Mouse (Mus musculus): ENCODE results near the gene Bhlhe40. TPM values are rescaled to one million over a fixed set of nuclear protein-coding genes. Genes with fewer than 3 reads are reported as not detected.

Gene Bhlhe40
- polyA plus RNA-seq, 1 experiment from 2014 or later, result 4.4 TPM

DNA sequence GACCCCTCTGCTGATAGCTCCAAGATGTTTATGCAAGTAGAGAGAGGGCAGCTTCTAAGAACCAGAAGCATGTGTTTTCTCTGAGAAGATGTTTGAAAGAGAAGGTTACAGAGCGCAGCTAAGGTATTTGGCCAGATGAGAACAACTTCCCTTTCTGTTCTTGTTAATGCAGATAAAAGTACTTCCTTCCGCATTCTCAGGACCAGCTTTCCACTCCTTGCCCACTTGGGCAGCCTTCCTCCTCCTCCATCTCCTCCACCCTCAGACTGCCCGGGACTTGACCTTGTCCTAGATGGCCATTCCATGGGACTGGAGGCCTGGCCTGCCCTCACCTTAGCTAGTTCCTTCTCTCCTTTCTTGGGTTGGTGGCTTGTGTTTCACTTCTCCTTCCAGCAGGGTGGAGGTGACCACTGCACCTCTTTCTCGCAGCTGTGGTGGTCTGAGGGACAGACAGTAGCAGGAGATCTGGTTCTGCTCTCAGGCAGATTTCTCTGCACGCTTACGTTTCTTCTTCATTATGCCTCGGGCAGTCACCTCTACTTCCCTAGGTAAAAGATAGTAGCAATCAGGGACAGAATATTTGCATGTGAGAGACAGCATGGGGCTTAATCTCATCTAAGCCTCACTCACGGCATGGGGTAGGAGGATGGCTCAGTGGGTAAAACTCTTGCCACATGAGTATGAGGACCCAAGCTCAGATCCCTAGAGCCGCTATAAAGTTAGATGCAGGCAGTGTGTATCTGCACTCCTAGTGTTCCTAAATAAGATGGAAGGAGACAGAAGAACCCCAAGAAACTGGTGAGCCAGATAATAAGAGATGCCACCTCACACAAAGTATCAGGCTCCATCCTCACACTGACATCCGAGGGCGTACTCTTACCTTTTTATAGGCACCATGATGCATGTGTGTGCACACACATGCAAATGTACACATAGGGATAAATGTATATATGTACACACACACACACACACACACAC lies 35.7 kb downstream of the Bhlhe40 start:
- Histone ChIP-seq H3K27me3 (ENCODE audit: control insufficient read depth, insufficient read depth, low read length) (no peaks in the 10 kb centered on the region), H3K36me3 (ENCODE audit: control insufficient read depth, insufficient read depth, low read length) (no peaks in the 10 kb centered on the region), H3K27ac (ENCODE audit: low read depth, low read length) (no peak overlapping the region), H3K9me3 (ENCODE audit: control insufficient read depth, low read length) (no peaks in the 10 kb centered on the region), H3K4me2 (ENCODE audit: low read depth, low read length) (no peak overlapping the region), H3K9ac (replicated peaks; ENCODE audit: low read depth, low read length) (no peak overlapping the region), H3K4me3 (ENCODE audit: low read depth, low read length) (no peak overlapping the region), H3K4me1 (ENCODE audit: control insufficient read depth, insufficient read depth, low read length) (0 out of 2 replicates have a peak, but pooled peaks cover 5% of the 10 kb centered on the region)
- no peak for ATAC-seq (ENCODE audit: low read depth)
- WGBS, result 88% methylated on average over 11 of the region's 11 CpGs

DNA sequence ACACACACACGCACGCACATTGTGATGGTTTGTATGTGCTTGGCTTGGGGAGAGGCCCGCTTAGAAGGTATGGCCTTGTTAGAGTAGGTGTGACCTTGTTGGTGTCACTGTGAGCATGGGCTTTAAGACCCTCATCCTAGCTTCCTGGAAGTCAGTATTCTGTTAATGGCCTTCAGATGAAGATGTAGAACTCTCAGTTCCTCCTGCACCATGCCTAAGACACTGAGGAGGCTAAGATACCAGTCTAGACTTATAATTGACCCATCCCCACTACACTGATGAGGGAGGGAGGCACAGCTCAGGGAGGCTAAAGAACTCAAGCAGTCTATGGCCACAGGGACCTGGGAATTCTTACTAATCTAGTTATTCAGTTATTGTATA lies 36.4 kb downstream of the Bhlhe40 start:
- Histone ChIP-seq H3K4me1 (ENCODE audit: control insufficient read depth, insufficient read depth, low read length) (0 out of 2 replicates have a peak, but pooled peaks cover 5% of the 10 kb centered on the region), H3K9me3 (ENCODE audit: control insufficient read depth, low read length) (no peaks in the 10 kb centered on the region), H3K36me3 (ENCODE audit: control insufficient read depth, insufficient read depth, low read length) (no peaks in the 10 kb centered on the region), H3K9ac (replicated peaks; ENCODE audit: low read depth, low read length) (no peak overlapping the region), H3K4me3 (ENCODE audit: low read depth, low read length) (no peak overlapping the region), H3K27me3 (ENCODE audit: control insufficient read depth, insufficient read depth, low read length) (no peaks in the 10 kb centered on the region), H3K4me2 (ENCODE audit: low read depth, low read length) (no peak overlapping the region), H3K27ac (ENCODE audit: low read depth, low read length) (no peak overlapping the region)
- WGBS, result 96% methylated on average over 3 of the region's 3 CpGs
- no peak for ATAC-seq (ENCODE audit: low read depth)

DNA sequence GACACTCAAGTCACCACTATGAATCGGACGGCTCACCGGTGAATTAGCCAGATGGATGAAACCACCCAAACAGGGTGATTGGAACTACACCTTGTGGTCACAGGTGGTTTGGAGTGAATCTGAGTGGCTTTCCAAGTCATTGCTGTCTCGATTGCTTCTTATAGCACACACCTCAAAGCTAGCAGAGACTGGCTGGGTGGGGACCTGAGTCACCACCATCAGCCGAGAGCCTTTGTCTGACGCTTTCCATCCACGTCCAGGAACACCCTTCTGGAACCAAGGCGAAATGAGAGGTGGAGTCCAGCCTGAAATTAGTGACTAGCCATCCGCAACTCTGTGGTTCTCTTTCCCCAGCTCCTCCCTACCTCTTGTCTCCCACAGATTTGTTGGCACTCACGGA lies 36.9 kb downstream of the Bhlhe40 start:
- no peak overlapping the region for H3K4me3 ChIP-seq (ENCODE audit: low read depth, low read length)
- no peak overlapping the region for H3K9ac ChIP-seq (replicated peaks; ENCODE audit: low read depth, low read length)
- H3K27me3 ChIP-seq (ENCODE audit: control insufficient read depth, insufficient read depth, low read length), result no peaks in the 10 kb centered on the region
- H3K4me1 ChIP-seq (ENCODE audit: control insufficient read depth, insufficient read depth, low read length), result 0 out of 2 replicates have a peak, but pooled peaks cover 5% of the 10 kb centered on the region
- no peak overlapping the region for H3K4me2 ChIP-seq (ENCODE audit: low read depth, low read length)
- H3K9me3 ChIP-seq (ENCODE audit: control insufficient read depth, low read length), result no peaks in the 10 kb centered on the region
- ATAC-seq (ENCODE audit: low read depth), result no peak
- H3K27ac ChIP-seq (ENCODE audit: low read depth, low read length), result no peak overlapping the region
- no peaks in the 10 kb centered on the region for H3K36me3 ChIP-seq (ENCODE audit: control insufficient read depth, insufficient read depth, low read length)
- WGBS, result 92% methylated on average over 10 of the region's 10 CpGs

DNA sequence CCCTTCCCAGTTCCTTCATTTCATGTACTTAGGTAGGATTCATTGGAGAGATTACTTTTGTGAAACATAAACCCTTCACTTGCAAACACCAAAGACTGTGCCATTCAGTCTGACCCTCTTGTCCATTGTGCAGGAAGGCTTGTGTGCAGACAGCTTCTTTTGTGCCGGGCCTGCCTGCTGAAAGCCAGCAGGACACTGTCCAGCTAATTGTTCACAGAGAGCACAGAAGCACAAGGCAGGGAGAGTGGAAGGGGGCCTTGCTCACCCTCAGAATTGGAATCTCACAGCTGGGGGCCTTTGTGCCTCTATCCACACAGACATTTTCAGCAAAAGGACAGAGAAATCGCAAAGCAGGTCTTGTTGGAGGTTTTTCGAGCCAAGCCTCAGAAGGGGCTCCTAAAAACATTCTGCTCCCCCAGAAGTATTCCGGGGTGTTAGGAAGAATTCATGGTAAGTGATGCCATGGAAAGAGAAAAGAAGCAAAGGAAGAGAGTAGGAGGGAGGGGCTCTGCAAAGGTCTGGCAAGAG lies 38.0 kb downstream of the Bhlhe40 start:
- WGBS, result 22% methylated on average over 4 of the region's 4 CpGs
- Histone ChIP-seq H3K27ac (ENCODE audit: low read depth, low read length) (no peak overlapping the region), H3K27me3 (ENCODE audit: control insufficient read depth, insufficient read depth, low read length) (no peaks in the 10 kb centered on the region), H3K4me2 (ENCODE audit: low read depth, low read length) (no peak overlapping the region), H3K4me3 (ENCODE audit: low read depth, low read length) (no peak overlapping the region), H3K9ac (replicated peaks; ENCODE audit: low read depth, low read length) (no peak overlapping the region), H3K4me1 (ENCODE audit: control insufficient read depth, insufficient read depth, low read length) (0 out of 2 replicates have a peak, but pooled peaks cover 5% of the 10 kb centered on the region), H3K36me3 (ENCODE audit: control insufficient read depth, insufficient read depth, low read length) (no peaks in the 10 kb centered on the region), H3K9me3 (ENCODE audit: control insufficient read depth, low read length) (no peaks in the 10 kb centered on the region)
- no peak for ATAC-seq (ENCODE audit: low read depth)

DNA sequence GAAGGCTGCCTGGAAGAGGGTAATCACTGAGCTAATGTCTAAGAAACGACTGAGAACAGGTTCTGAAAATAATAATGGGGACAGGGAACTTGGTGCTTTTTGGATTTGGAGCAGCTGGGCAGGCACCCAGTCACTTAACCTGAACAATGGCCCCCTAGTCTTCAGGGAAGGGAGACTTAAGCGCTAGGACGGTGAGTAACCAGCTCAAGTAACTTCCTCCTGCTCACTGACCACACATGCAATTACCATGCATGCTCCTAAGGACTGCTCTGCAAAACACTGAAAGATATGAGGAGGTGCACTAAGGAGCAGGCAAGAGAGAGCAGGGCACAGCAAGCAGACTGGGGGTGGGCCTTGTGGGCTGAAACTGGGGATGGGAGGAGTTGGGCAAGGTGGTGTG lies 39.2 kb downstream of the Bhlhe40 start:
- Histone ChIP-seq H3K9ac (replicated peaks; ENCODE audit: low read depth, low read length) (no peak overlapping the region), H3K4me2 (ENCODE audit: low read depth, low read length) (no peak overlapping the region), H3K27ac (ENCODE audit: low read depth, low read length) (no peak overlapping the region), H3K9me3 (ENCODE audit: control insufficient read depth, low read length) (no peaks in the 10 kb centered on the region), H3K4me1 (ENCODE audit: control insufficient read depth, insufficient read depth, low read length) (0 out of 2 replicates have a peak, but pooled peaks cover 5% of the 10 kb centered on the region), H3K27me3 (ENCODE audit: control insufficient read depth, insufficient read depth, low read length) (no peaks in the 10 kb centered on the region), H3K4me3 (ENCODE audit: low read depth, low read length) (no peak overlapping the region), H3K36me3 (ENCODE audit: control insufficient read depth, insufficient read depth, low read length) (no peaks in the 10 kb centered on the region)
- ATAC-seq (ENCODE audit: low read depth), result no peak
- 72% methylated on average over 3 of the region's 3 CpGs for WGBS

DNA sequence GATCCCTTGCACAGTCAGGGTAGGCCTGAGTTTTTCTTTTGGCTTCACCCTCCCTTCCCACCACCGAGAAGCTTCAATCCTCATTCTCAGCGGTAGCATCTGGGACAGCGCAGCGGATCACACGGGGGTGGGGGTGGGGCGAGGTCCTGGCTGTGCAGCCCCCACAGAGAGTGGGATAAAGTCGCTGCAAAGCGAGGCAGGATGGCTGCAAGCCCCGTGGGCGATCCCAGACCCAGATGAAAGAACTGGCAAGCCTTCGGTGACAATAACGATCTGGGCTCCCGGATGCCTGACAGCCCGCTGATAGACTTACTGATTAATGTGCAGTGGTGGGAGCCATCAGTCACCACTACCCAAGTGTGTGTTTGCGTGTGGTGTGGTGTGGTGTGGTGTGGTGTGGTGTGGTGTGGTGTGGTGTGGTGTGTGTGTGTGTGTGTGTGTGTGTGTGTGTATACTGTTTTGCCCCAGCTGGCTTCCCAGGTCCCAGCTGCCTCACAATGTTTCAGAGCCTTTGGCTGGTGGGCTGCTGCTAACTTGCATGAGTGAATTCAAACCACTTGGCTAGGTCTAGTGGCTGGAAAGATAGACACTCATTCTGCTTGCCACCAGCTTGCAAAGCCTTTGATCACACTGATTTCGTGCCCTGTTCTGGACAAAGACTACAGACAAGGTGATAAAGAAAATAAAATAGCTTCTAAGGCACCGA lies 40.4 kb downstream of the Bhlhe40 start:
- Histone ChIP-seq H3K4me3 (ENCODE audit: low read depth, low read length) (no peak overlapping the region), H3K27me3 (ENCODE audit: control insufficient read depth, insufficient read depth, low read length) (no peaks in the 10 kb centered on the region), H3K9me3 (ENCODE audit: control insufficient read depth, low read length) (no peaks in the 10 kb centered on the region), H3K4me1 (ENCODE audit: control insufficient read depth, insufficient read depth, low read length) (0 out of 2 replicates have a peak, but pooled peaks cover 5% of the 10 kb centered on the region), H3K4me2 (ENCODE audit: low read depth, low read length) (peak overlapping the region; percentile 39; the same call in 1 of the 2 replicates), H3K9ac (replicated peaks; ENCODE audit: low read depth, low read length) (no peak overlapping the region), H3K36me3 (ENCODE audit: control insufficient read depth, insufficient read depth, low read length) (no peaks in the 10 kb centered on the region), H3K27ac (ENCODE audit: low read depth, low read length) (no peak overlapping the region)
- WGBS, result 12% methylated on average over 17 of the region's 17 CpGs
- ATAC-seq (ENCODE audit: low read depth), result peak; percentile 58; the same call in 1 of the 2 replicates

DNA sequence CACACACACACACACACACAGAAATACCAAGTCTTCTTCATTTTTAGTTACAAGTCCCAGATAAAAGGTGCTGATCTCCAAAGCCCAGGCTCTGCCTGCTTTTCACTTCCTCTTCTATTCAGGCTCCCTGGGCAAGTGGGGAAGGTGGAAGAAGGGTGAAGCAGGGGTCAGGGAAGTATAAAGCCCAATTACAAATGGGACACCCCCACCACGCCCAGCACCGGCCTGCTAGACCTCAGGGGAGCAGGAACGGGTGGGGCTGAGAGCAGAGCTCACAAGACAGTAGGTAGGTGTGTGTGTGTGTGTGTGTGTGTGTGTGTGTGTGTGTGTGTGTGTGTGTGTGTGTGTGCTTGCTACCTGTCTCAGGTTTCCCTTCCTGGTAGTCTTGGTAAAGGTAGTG lies 42.2 kb downstream of the Bhlhe40 start:
- H3K27ac ChIP-seq (ENCODE audit: low read depth, low read length), result no peak overlapping the region
- no peak for ATAC-seq (ENCODE audit: low read depth)
- no peak overlapping the region for H3K4me3 ChIP-seq (ENCODE audit: low read depth, low read length)
- H3K27me3 ChIP-seq (ENCODE audit: control insufficient read depth, insufficient read depth, low read length), result no peaks in the 10 kb centered on the region
- no peaks in the 10 kb centered on the region for H3K9me3 ChIP-seq (ENCODE audit: control insufficient read depth, low read length)
- no peaks in the 10 kb centered on the region for H3K36me3 ChIP-seq (ENCODE audit: control insufficient read depth, insufficient read depth, low read length)
- no peak overlapping the region for H3K4me2 ChIP-seq (ENCODE audit: low read depth, low read length)
- H3K9ac ChIP-seq (replicated peaks; ENCODE audit: low read depth, low read length), result no peak overlapping the region
- WGBS, result 33% methylated on average over 3 of the region's 3 CpGs
- H3K4me1 ChIP-seq (ENCODE audit: control insufficient read depth, insufficient read depth, low read length), result 0 out of 2 replicates have a peak, but pooled peaks cover 5% of the 10 kb centered on the region

DNA sequence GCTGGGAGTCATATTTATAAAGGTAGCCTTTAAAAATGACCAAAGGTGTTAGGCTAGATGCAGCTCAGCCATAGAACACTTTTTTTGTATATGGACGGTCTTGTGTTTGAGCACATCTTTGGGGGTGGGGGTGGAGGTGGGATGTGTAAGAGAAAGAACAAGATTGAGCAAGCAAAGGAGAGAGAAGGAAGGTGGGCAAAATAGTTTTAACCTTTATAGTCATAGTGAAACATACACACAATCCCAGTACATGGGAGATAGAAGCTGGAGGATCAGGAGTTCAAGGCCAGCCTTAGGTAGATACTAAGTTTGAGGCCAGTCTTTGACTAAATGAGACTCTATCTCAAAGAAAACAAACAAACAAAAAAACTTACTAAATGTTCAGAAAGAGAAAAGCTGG lies 42.7 kb downstream of the Bhlhe40 start:
- no peaks in the 10 kb centered on the region for H3K9me3 ChIP-seq (ENCODE audit: control insufficient read depth, low read length)
- no peak overlapping the region for H3K4me2 ChIP-seq (ENCODE audit: low read depth, low read length)
- H3K27me3 ChIP-seq (ENCODE audit: control insufficient read depth, insufficient read depth, low read length), result no peaks in the 10 kb centered on the region
- H3K36me3 ChIP-seq (ENCODE audit: control insufficient read depth, insufficient read depth, low read length), result no peaks in the 10 kb centered on the region
- WGBS, result 90% methylated on average over 1 of the region's 1 CpGs
- H3K27ac ChIP-seq (ENCODE audit: low read depth, low read length), result no peak overlapping the region
- H3K4me1 ChIP-seq (ENCODE audit: control insufficient read depth, insufficient read depth, low read length), result 0 out of 2 replicates have a peak, but pooled peaks cover 5% of the 10 kb centered on the region
- H3K9ac ChIP-seq (replicated peaks; ENCODE audit: low read depth, low read length), result no peak overlapping the region
- no peak for ATAC-seq (ENCODE audit: low read depth)
- no peak overlapping the region for H3K4me3 ChIP-seq (ENCODE audit: low read depth, low read length)

Measured in neural tube, embryonic 14.5 days (tissue).